Mouse (Mus musculus) layer of hippocampus, postnatal 14 days (tissue): Measurements from ENCODE around the gene Leo1. TPM values are rescaled to one million over a fixed set of nuclear protein-coding genes. Genes with fewer than 3 reads are reported as not detected.

Experiments
- DNase-seq, 2 experiments: peaks; one replicate each; pipeline ENCODE4 v3.0.0; 2021 to 2022; ENCODE audit warnings: low spot score in 2 of 2, mixed read lengths in 1 of 2
- long read RNA-seq, 2 experiments: library from polyadenylated mRNA; stranded (forward); transcript quantifications; one replicate each; pipeline ENCODE4 v2.0.0; 2021
- total RNA-seq, 2 experiments: library from RNA; stranded (reverse); gene quantifications; 2 replicates each; pipeline ENCODE4 v1.2.3; 2021

Gene Leo1
- total RNA-seq, result 10 to 100 TPM; 23.6 to 23.7 TPM
- long read RNA-seq, experiment 1, transcript Leo1-201 (12 exons, 2,180 nt), result major isoform, 16 of 19 reads
- long read RNA-seq, experiment 1, partial matches to known transcripts, result 1 of 19 reads
- long read RNA-seq, experiment 1, other reads (novel, unspliced or antisense), result 2 of 19 reads
- long read RNA-seq, experiment 2, transcript Leo1-201 (12 exons, 2,180 nt), result major isoform, 32 of 34 reads
- long read RNA-seq, experiment 2, partial matches to known transcripts, result 2 of 34 reads
- long read RNA-seq, experiment 2, other reads (novel, unspliced or antisense), result 0 of 34 reads

GRCm38 (mm10) chr9:75440796-75441666, at the start of gene Leo1:
TSS of gene Leo1 (plus strand) at chr9:75441524.
- peak; percentile 83 to 93 for DNase-seq

GRCm38 (mm10) chr9:75393251-75393650, 48.1 kb upstream of the Leo1 start:
- DNase-seq, result no peak

GRCm38 (mm10) chr9:75395971-75396370, 45.4 kb upstream of the Leo1 start:
- DNase-seq, result no peak

DNA sequence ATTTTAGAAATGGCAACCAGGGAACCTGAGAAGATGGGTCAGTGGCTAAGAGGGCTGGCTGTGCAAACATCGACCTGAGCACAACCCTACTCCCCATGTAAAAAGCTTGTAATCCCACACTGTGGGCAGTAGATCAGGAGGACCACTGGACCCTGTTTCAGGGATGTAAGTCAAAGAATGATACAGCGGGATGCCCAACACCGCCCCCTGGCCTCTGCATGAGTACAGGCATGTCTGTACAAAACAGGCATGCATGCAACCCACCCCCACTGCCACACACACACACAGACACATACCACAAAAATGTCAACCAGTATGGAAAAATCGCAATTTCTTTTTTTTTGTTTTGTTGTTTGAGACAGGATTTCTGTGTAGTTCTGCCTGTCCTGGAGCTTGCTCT, 42.3 kb upstream of the Leo1 start:
- no peak for DNase-seq

- DNase-seq, result no peak
Observed at GRCm38 (mm10) chr9:75400639-75401038, 40.7 kb upstream of the Leo1 start.

- DNase-seq, result no peak
Observed at GRCm38 (mm10) chr9:75401593-75402504, 39.5 kb upstream of the Leo1 start.

- DNase-seq, result no peak
Observed at GRCm38 (mm10) chr9:75403520-75403919, 37.8 kb upstream of the Leo1 start.

DNA sequence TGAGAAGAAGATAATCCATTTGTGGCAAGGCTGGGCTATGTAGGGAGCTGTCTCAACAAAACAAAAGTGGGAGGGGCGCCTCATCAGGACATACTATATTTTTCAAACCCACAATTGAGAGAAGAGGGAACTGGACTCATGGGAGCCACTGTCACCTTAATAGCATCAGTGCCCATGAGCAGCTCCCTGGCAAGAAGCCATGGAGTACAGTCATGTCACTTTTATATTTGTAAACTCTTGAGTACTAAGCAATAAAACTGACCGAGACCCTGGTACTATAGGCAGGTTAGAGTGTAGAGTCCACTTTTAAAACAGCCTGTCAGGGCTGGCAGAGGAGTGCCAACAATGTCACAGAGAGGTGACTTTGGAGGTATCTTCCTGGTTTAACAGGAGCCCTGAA, 35.2 kb upstream of the Leo1 start:
- no peak for DNase-seq

DNA sequence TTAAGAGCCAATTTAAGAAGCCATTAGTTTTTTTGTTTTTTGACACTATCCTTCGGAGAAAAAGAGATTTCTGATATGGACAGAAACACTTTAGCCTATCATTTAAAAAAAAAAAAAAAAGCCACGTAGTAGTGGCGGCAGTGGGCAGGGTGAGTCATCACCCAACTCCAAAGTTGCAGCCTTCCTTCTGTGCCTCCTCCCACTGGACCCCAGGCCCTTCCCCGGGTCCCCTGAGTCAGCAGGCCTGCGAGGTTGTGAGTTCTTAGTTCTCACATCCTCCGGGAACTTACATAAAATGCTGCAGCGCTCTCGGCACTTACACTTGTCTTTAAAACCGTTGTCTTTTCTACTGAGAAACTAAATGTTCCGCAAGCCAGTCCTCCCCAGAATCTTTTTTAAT, 33.5 kb upstream of the Leo1 start:
- DNase-seq, result no peak

GRCm38 (mm10) chr9:75408204-75408826, 33.0 kb upstream of the Leo1 start:
- DNase-seq, result no peak

GRCm38 (mm10) chr9:75409031-75409851, 32.1 kb upstream of the Leo1 start:
- peak; percentile 49 to 64 for DNase-seq

GRCm38 (mm10) chr9:75409852-75410378, 31.4 kb upstream of the Leo1 start, which contains the start of gene Mapk6:
TSS of gene Mapk6 (minus strand) at chr9:75410005.
- peak; percentile 97 to 98 for DNase-seq

DNA sequence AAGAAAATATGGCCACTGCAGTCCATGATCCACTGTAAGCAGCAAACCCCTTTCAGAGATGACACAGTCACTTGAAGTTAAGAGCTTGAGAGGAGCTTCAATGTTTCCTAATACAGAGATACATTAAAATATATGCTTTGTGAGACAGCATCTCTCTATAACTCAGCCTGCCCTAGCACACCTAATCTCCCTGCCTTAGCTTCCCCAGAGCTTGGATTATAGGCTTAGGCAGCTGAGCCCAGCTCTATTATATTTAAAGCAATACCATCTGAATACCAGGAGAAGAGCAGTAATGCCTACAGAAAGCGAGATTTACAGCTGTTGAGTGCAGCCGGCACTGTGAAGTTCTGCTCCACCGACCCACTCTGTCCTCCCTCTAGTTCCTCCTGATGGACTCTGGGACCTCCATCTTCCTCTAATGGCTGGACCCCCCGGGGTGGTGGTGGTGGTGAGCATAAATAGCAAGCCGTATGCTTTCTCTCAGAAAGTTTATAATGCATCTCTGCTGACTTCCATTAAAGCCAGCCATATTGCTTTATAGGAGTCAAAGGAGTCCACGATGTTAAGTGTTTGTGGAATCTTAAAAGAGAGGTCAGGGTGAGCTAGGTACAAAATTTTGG, 30.3 kb upstream of the Leo1 start:
- no peak for DNase-seq

GRCm38 (mm10) chr9:75411584-75411983, 29.7 kb upstream of the Leo1 start:
- DNase-seq, result no peak

DNA sequence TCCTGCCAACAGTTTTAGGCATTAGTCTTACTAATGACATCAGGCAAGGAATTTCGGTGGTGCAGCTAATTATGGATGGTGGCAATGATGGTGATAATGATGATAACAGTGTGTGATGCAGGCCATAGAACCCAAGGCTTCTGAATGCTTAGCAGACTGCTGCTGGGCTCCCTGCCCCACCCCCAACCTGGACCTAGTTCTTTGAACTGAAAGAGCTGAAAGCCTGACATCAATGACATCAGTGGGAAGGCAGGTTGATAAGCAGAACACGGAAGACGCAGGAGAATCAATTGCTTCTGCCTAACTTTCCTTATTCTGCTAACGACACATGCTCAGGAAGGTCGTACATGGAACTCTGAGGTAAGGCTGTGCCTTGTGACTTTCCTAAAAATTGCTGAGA, 28.1 kb upstream of the Leo1 start:
- no peak for DNase-seq

- no peak for DNase-seq
Observed at GRCm38 (mm10) chr9:75414204-75414603, 27.1 kb upstream of the Leo1 start.

DNA sequence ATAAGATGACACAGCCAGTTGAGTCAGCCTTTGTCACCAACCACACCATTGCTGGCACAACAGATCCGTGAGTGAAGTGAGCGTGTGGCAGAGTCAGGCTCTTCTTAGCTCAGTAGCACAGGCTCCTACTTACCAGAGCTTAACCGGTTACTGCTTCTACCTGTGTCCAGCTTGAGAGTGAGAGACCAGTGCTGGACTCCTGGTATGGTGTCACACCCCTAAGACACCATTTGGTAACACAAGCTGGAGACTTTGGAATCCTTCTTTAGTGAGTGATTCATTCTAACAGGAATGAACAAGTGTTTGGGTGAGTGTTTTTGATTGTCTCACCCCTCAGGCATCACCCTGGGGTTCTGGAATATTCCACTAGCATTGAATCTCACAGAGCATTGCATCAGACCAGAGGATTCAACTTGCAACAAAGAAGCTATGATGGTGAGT, 19.1 kb upstream of the Leo1 start:
- DNase-seq, result no peak

DNA sequence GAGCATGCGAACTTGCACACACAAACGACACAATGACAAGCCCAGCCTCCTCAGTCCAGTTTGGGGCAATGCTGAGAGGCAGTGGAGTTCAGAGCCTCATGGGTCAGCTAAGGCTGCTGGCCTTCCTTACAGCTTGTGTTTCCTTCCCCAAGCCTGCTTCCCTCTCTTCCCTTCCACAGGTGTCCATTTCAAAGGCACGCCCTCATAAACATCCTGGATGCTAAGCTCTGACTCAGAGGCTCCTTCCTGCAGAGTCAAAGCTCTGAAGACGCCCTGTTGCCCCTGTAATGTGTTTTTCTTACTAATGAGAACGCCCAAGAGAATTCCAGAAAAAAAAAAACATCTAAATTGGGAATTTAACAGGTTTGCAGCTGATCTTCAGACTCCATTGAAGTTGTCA, 17.6 kb upstream of the Leo1 start:
- no peak for DNase-seq
